Mouse (Mus musculus): Measurements from ENCODE around the gene Pcna. TPM values are rescaled to one million over a fixed set of nuclear protein-coding genes. Genes with fewer than 3 reads are reported as not detected.
"Not testable (repeated sequence)": the region's sequence is repeated elsewhere in the genome, so short reads cannot be mapped to it uniquely, and the experiment has no call there.

Gene Pcna
- polyA plus RNA-seq, 1 experiment from 2014 or later: 259 TPM

- no peaks in the 10 kb centered on the region for H3K27me3 ChIP-seq (replicated peaks)
- peak; percentile 95 for ATAC-seq
- peaks cover 9% of the 10 kb centered on the region for H3K4me1 ChIP-seq (replicated peaks)
- H3K27ac ChIP-seq: peak within 1 kb of the TSS; percentile 77
- H3K9ac ChIP-seq: peak within 1 kb of the TSS; percentile 66
- H3K36me3 ChIP-seq: 0 out of 2 replicates have a peak, but pooled peaks cover 3% of the 10 kb centered on the region
- H3K4me2 ChIP-seq (replicated peaks): peak within 1 kb of the TSS; percentile 68
- 6% methylated on average over 50 of the region's 50 CpGs for WGBS
- no peaks in the 10 kb centered on the region for H3K9me3 ChIP-seq
- peak within 1 kb of the TSS; percentile 56 for H3K4me3 ChIP-seq (replicated peaks)
Measured at GRCm38 (mm10) chr2:132247539-132248313, 5.4 kb downstream of the Pcna start, which contains the start of gene Tmem230. Tmem230 (minus strand) TSS chr2:132247807.

GRCm38 (mm10) chr2:132243370-132243769 is 9.7 kb downstream of the Pcna start:
- ATAC-seq: no peak
- H3K36me3 ChIP-seq: no peaks in the 10 kb centered on the region
- no peak overlapping the region for H3K27ac ChIP-seq
- H3K9ac ChIP-seq: no peak overlapping the region
- H3K27me3 ChIP-seq (replicated peaks): no peaks in the 10 kb centered on the region
- 92% methylated on average over 3 of the region's 3 CpGs for WGBS
- no peak overlapping the region for H3K4me3 ChIP-seq (replicated peaks)
- H3K9me3 ChIP-seq: no peaks in the 10 kb centered on the region
- H3K4me2 ChIP-seq (replicated peaks): no peak overlapping the region
- H3K4me1 ChIP-seq (replicated peaks): no peaks in the 10 kb centered on the region

- not testable (repeated sequence) for H3K27ac ChIP-seq; H3K4me1 ChIP-seq (replicated peaks); ATAC-seq; H3K9ac ChIP-seq; H3K9me3 ChIP-seq; H3K4me3 ChIP-seq (replicated peaks); H3K4me2 ChIP-seq (replicated peaks); H3K36me3 ChIP-seq; H3K27me3 ChIP-seq (replicated peaks)
- 24% methylated on average over 10 of the region's 10 CpGs for WGBS
Measured at GRCm38 (mm10) chr2:132240457-132240856, 12.7 kb downstream of the Pcna start.

- H3K9ac ChIP-seq; H3K27ac ChIP-seq; H3K36me3 ChIP-seq; H3K27me3 ChIP-seq (replicated peaks); H3K4me3 ChIP-seq (replicated peaks); H3K4me2 ChIP-seq (replicated peaks); H3K4me1 ChIP-seq (replicated peaks); H3K9me3 ChIP-seq: not testable (repeated sequence)
- WGBS: 72% methylated on average over 3 of the region's 3 CpGs
- ATAC-seq: peak; percentile 55
Measured at GRCm38 (mm10) chr2:132239434-132239833, 13.7 kb downstream of the Pcna start.

- Histone ChIP-seq H3K9me3 (no peaks in the 10 kb centered on the region), H3K27ac (0 out of 2 replicates have a peak overlapping the region, but pooled peaks have one; percentile 6), H3K27me3 (replicated peaks) (no peaks in the 10 kb centered on the region), H3K4me1 (replicated peaks) (0 out of 2 replicates have a peak, but pooled peaks cover 7% of the 10 kb centered on the region), H3K4me2 (replicated peaks) (no peak overlapping the region), H3K9ac (no peak overlapping the region), H3K36me3 (no peaks in the 10 kb centered on the region), H3K4me3 (replicated peaks) (no peak overlapping the region)
- WGBS: 58% methylated on average over 7 of the region's 7 CpGs
- peak; percentile 75 for ATAC-seq
Measured at GRCm38 (mm10) chr2:132235975-132236374, 17.1 kb downstream of the Pcna start.

- H3K9ac ChIP-seq: no peak overlapping the region
- H3K9me3 ChIP-seq: no peaks in the 10 kb centered on the region
- 45% methylated on average over 2 of the region's 2 CpGs for WGBS
- 0 out of 2 replicates have a peak overlapping the region, but pooled peaks have one; percentile 6 for H3K27ac ChIP-seq
- no peaks in the 10 kb centered on the region for H3K27me3 ChIP-seq (replicated peaks)
- H3K36me3 ChIP-seq: no peaks in the 10 kb centered on the region
- ATAC-seq: no peak
- H3K4me2 ChIP-seq (replicated peaks): no peak overlapping the region
- no peak overlapping the region for H3K4me3 ChIP-seq (replicated peaks)
- H3K4me1 ChIP-seq (replicated peaks): 0 out of 2 replicates have a peak, but pooled peaks cover 7% of the 10 kb centered on the region
Measured at GRCm38 (mm10) chr2:132235291-132235690, 17.8 kb downstream of the Pcna start.

GRCm38 (mm10) chr2:132233985-132234765 is 18.9 kb downstream of the Pcna start:
- 34% methylated on average over 16 of the region's 16 CpGs for WGBS
- Histone ChIP-seq H3K9ac (no peak overlapping the region), H3K27me3 (replicated peaks) (no peaks in the 10 kb centered on the region), H3K9me3 (no peaks in the 10 kb centered on the region), H3K4me1 (replicated peaks) (0 out of 2 replicates have a peak, but pooled peaks cover 7% of the 10 kb centered on the region), H3K4me3 (replicated peaks) (no peak overlapping the region), H3K36me3 (no peaks in the 10 kb centered on the region), H3K27ac (peak overlapping the region; percentile 44; the same call in 1 of the 2 replicates), H3K4me2 (replicated peaks) (no peak overlapping the region)
- ATAC-seq: peak; percentile 39

- Histone ChIP-seq H3K9ac (no peak overlapping the region), H3K27me3 (replicated peaks) (no peaks in the 10 kb centered on the region), H3K4me1 (replicated peaks) (0 out of 2 replicates have a peak, but pooled peaks cover 7% of the 10 kb centered on the region), H3K27ac (peak overlapping the region; percentile 13; the same call in 1 of the 2 replicates), H3K4me2 (replicated peaks) (no peak overlapping the region), H3K36me3 (no peaks in the 10 kb centered on the region), H3K4me3 (replicated peaks) (no peak overlapping the region), H3K9me3 (no peaks in the 10 kb centered on the region)
- WGBS: 72% methylated on average over 3 of the region's 3 CpGs
- ATAC-seq: peak; percentile 75
Measured at GRCm38 (mm10) chr2:132232413-132232945, 20.6 kb downstream of the Pcna start.

- Histone ChIP-seq H3K36me3 (no peaks in the 10 kb centered on the region), H3K9me3 (no peaks in the 10 kb centered on the region), H3K4me3 (replicated peaks) (no peak overlapping the region), H3K27me3 (replicated peaks) (no peaks in the 10 kb centered on the region), H3K4me1 (replicated peaks) (no peaks in the 10 kb centered on the region; the same call in 1 of the 2 replicates), H3K4me2 (replicated peaks) (no peak overlapping the region), H3K27ac (no peak overlapping the region), H3K9ac (no peak overlapping the region)
- WGBS: 81% methylated on average over 4 of the region's 4 CpGs
- no peak for ATAC-seq
Measured at GRCm38 (mm10) chr2:132224359-132224758, 28.8 kb downstream of the Pcna start.

GRCm38 (mm10) chr2:132221611-132222073 is 31.5 kb downstream of the Pcna start:
- no peak for ATAC-seq
- no peak overlapping the region for H3K27ac ChIP-seq
- H3K36me3 ChIP-seq: no peaks in the 10 kb centered on the region
- no peak overlapping the region for H3K4me2 ChIP-seq (replicated peaks)
- H3K4me1 ChIP-seq (replicated peaks): no peaks in the 10 kb centered on the region; the same call in 1 of the 2 replicates
- no peaks in the 10 kb centered on the region for H3K9me3 ChIP-seq
- no peak overlapping the region for H3K4me3 ChIP-seq (replicated peaks)
- H3K9ac ChIP-seq: no peak overlapping the region
- no peaks in the 10 kb centered on the region for H3K27me3 ChIP-seq (replicated peaks)
- 61% methylated on average over 11 of the region's 11 CpGs for WGBS

GRCm38 (mm10) chr2:132211995-132212656 is 41.0 kb downstream of the Pcna start:
- WGBS: 87% methylated on average over 5 of the region's 5 CpGs
- no peaks in the 10 kb centered on the region for H3K36me3 ChIP-seq
- H3K27me3 ChIP-seq (replicated peaks): no peaks in the 10 kb centered on the region
- ATAC-seq: peak; percentile 38
- H3K9me3 ChIP-seq: no peaks in the 10 kb centered on the region
- H3K27ac ChIP-seq: no peak overlapping the region
- H3K4me3 ChIP-seq (replicated peaks): no peak overlapping the region
- no peaks in the 10 kb centered on the region for H3K4me1 ChIP-seq (replicated peaks)
- no peak overlapping the region for H3K4me2 ChIP-seq (replicated peaks)
- H3K9ac ChIP-seq: no peak overlapping the region
